Mouse (Mus musculus) CH12.LX (cell line): ENCODE data around the gene Fam160a2.

Experiments
- CHD1 ChIP-seq: IDR thresholded peaks from 2 replicates; pipeline ENCODE4 v1.6.1; 2012; ENCODE audit warnings: low read depth, low read length, improper control_type of control experiment, inconsistent platforms
- CTCF ChIP-seq, 2 experiments: IDR thresholded peaks in 1 of 2; conservative IDR thresholded peaks in 1 of 2; 2 replicates each; pipeline ENCODE4 v1.5.1; 2011 to 2012; ENCODE audit warnings: low read depth in 2 of 2, low read length in 2 of 2, improper control_type of control experiment in 1 of 2, inconsistent platforms in 1 of 2, mild to moderate bottlenecking in 1 of 2, moderate library complexity in 1 of 2
- EP300 ChIP-seq: IDR thresholded peaks from 2 replicates; pipeline ENCODE4 v1.6.1; 2011; ENCODE audit warnings: low read length, improper control_type of control experiment
- ETS1 ChIP-seq: conservative IDR thresholded peaks from 2 replicates; pipeline ENCODE4 v1.6.1; 2012; ENCODE audit warnings: low read depth, mild to moderate bottlenecking, inconsistent platforms, low read length, improper control_type of control experiment, moderate library complexity
- GABPA ChIP-seq: IDR thresholded peaks from 2 replicates; pipeline ENCODE4 v1.6.1; 2012; ENCODE audit warnings: low read depth, low read length, improper control_type of control experiment, inconsistent platforms; ENCODE audit not compliant: insufficient replicate concordance
- HCFC1 ChIP-seq: IDR thresholded peaks from 2 replicates; pipeline ENCODE4 v1.6.1; 2012; ENCODE audit warnings: low read depth, mild to moderate bottlenecking, inconsistent platforms, low read length, improper control_type of control experiment
- JUND ChIP-seq: conservative IDR thresholded peaks from 2 replicates; pipeline ENCODE4 v1.6.1; 2011; ENCODE audit warnings: low read depth, low read length, improper control_type of control experiment
- KAT2A ChIP-seq: IDR thresholded peaks from 2 replicates; pipeline ENCODE4 v1.6.1; 2012; ENCODE audit warnings: low read length, improper control_type of control experiment, inconsistent platforms; ENCODE audit not compliant: insufficient replicate concordance
- MAX ChIP-seq: IDR thresholded peaks from 2 replicates; pipeline ENCODE4 v1.6.1; 2011; ENCODE audit warnings: low read length, improper control_type of control experiment
- MEF2A ChIP-seq: IDR thresholded peaks from 2 replicates; pipeline ENCODE4 v1.6.1; 2014; ENCODE audit warnings: low read depth, mild to moderate bottlenecking, inconsistent platforms, low read length, improper control_type of control experiment, borderline replicate concordance
- POLR2A ChIP-seq: IDR thresholded peaks from 2 replicates; pipeline ENCODE4 v1.6.1; 2011; ENCODE audit warnings: low read depth, mild to moderate bottlenecking, improper control_type of control experiment, low read length
- POLR2AphosphoS2 ChIP-seq: IDR thresholded peaks from 2 replicates; pipeline ENCODE4 v1.6.1; 2011; ENCODE audit warnings: low read depth, low read length, improper control_type of control experiment
- RAD21 ChIP-seq: IDR thresholded peaks from 2 replicates; pipeline ENCODE4 v1.6.1; 2011; ENCODE audit warnings: low read depth, mild to moderate bottlenecking, low read length, improper control_type of control experiment, moderate library complexity
- ZNF384 ChIP-seq: IDR thresholded peaks from 2 replicates; pipeline ENCODE4 v1.6.1; 2012; ENCODE audit warnings: low read depth, low read length, improper control_type of control experiment, inconsistent platforms

- no peak for TF ChIP-seq CTCF (conservative IDR thresholded peaks at IDR 0.05 in 1 of 2, IDR thresholded peaks at IDR 0.05 in 1 of 2; ENCODE audit: low read depth in 2 of 2, low read length in 2 of 2)
- no peak for TF ChIP-seq POLR2AphosphoS2
- TF ChIP-seq RAD21: no peak
- no peak for TF ChIP-seq ZNF384
- TF ChIP-seq CHD1: no peak
- no peak for TF ChIP-seq GABPA
- no peak for TF ChIP-seq HCFC1
- no peak for TF ChIP-seq POLR2A
- TF ChIP-seq MEF2A: no peak
- no peak for TF ChIP-seq MAX
- no peak for TF ChIP-seq JUND
- TF ChIP-seq EP300: no peak
- TF ChIP-seq ETS1: no peak
- no peak for TF ChIP-seq KAT2A
Measured at GRCm38 (mm10) chr7:105367268-105367667, 32.6 kb downstream of the Fam160a2 start.
